Mouse (Mus musculus): ENCODE data around the gene Olfr1423.

- TF ChIP-seq CTCF (IDR thresholded peaks at IDR 0.05; ENCODE audit: low read depth, low read length) (no peak), POLR2A (IDR thresholded peaks at IDR 0.05; ENCODE audit: borderline replicate concordance, low read depth, low read length) (no peak)
Measured at GRCm38 (mm10) chr19:12024149-12024548, 17.0 kb downstream of the Olfr1423 start.

All from bone marrow macrophage, adult 2 months (primary cell).